Comparison of ENCODE assay signal across 24 mouse cellular contexts in the genomic region with DNA sequence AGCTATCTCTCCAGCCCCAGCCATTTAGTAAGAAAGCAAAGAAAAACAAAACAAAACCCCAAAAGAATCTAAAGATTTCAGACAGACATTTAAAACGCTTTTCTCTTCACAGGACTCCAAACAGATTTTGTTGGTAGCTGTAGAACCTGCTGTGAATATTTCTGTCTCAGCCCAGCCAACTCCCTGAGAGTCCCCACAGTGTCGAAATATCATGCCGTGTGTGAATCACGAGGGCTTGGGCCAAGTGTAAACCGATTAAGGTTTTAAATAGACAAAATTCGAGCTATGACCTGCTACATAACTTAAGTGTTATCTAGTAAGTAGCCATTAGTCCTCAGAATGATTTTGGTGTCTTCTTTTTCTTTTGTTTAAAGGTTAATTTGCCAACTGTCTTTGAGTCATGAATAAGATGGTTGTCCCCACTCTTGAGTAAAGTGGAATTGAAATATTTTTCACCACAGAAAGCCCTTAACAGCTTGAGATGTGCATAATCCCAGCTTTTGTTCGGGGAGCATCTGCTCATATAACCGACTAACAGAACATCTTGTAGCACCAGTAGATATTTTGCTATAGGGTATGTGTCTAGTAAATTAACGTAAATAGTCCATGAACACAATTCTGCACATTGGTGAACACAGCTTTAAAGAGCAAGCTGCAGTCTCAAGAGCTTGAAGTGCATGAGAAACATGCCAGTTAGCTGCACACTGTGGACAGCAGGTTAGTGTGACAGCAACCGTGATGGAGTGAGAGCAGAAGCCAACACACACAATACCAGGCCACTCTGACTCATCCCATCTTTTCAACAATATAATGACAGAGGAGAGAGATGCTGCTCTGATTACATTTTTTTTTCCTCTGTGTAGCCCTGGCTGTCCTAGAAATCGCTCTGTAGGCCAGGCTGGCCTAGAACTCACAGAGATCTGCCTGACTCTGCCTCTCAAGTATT. TPM values are rescaled to one million over a fixed set of nuclear protein-coding genes. Genes with fewer than 3 reads are reported as not detected.
DNase-seq lines count a peak whose midpoint lies in the region; ATAC-seq and TF ChIP-seq lines count a peak whose summit lies in the region.
"Had no signal": no experiment of that assay in that cellular context is flagged by ENCODE, and none has a peak within 500 bp of the region (broad histone marks: within the 10 kb centered on the region; RNA-seq: fewer than 3 reads in every experiment).

No protein-coding gene starts in this region.

- H3K36me3 ChIP-seq in hindbrain, postnatal 0 days (ENCODE audit: insufficient read depth, low read length): no peaks in the 10 kb centered on the region
- H3K36me3 ChIP-seq in hindbrain, embryonic 12.5 days: no peaks in the 10 kb centered on the region
- H3K36me3 ChIP-seq: embryonic facial prominence, embryonic 13.5 days; heart, embryonic 12.5 days; stomach, embryonic 15.5 days had no signal

- no peaks in the 10 kb centered on the region for H3K27me3 ChIP-seq in hindbrain, postnatal 0 days (ENCODE audit: insufficient read depth, low read length)
- no peaks in the 10 kb centered on the region for H3K27me3 ChIP-seq in hindbrain, embryonic 12.5 days
- H3K27me3 ChIP-seq: embryonic facial prominence, embryonic 13.5 days; heart, embryonic 12.5 days; megakaryocyte, embryonic 14.5 days; stomach, embryonic 15.5 days had no signal

- no peak overlapping the region for H3K9ac ChIP-seq in hindbrain, postnatal 0 days (replicated peaks; ENCODE audit: low read length)
- H3K9ac ChIP-seq in hindbrain, embryonic 12.5 days: no peak overlapping the region
- H3K9ac ChIP-seq: embryonic facial prominence, embryonic 13.5 days; heart, embryonic 12.5 days; liver, embryonic 14.5 days; lung, embryonic 14.5 days; stomach, embryonic 15.5 days had no signal

- no peaks in the 10 kb centered on the region for H3K9me3 ChIP-seq in hindbrain, postnatal 0 days (ENCODE audit: low read length)
- no peaks in the 10 kb centered on the region for H3K9me3 ChIP-seq in hindbrain, embryonic 12.5 days (replicated peaks)
- H3K9me3 ChIP-seq: embryonic facial prominence, embryonic 13.5 days; heart, embryonic 12.5 days; megakaryocyte, embryonic 14.5 days; stomach, embryonic 15.5 days had no signal

- DNase-seq in cerebellum, adult 11-12 months: peak; percentile 19
- no peak for DNase-seq in cerebellum, adult 11 months
- DNase-seq in hindbrain, postnatal 0 days (ENCODE audit: low spot score): peak; percentile 5
- DNase-seq in 3T3-L1 (ENCODE audit: low read depth, low spot score): peak; percentile 69
- peak; percentile 30 to 42 for DNase-seq in cerebellum, postnatal 10 days
- no peak for DNase-seq in kidney, adult 8-10 months
- DNase-seq in kidney, postnatal 14 days: no peak
- DNase-seq: adrenal gland, postnatal 25 days; gastrocnemius, postnatal 14 days; heart, postnatal 10 days; kidney, adult 11 months; lung, embryonic 14.5 days; midbrain, embryonic 14.5 days; thymus, adult 18-20 months; thymus, postnatal 4 days had no signal

- no peak for ATAC-seq in hindbrain, postnatal 0 days
- ATAC-seq in hindbrain, embryonic 12.5 days (ENCODE audit: low FRiP score): no peak
- ATAC-seq: forebrain, embryonic 14.5 days had no signal

- no peak overlapping the region; the same call in 1 of the 2 replicates for H3K27ac ChIP-seq in hindbrain, postnatal 0 days
- H3K27ac ChIP-seq in hindbrain, embryonic 12.5 days: no peak overlapping the region
- H3K27ac ChIP-seq: embryonic facial prominence, embryonic 13.5 days; left cerebral cortex, adult 2 months; liver, embryonic 14.5 days; stomach, embryonic 15.5 days had no signal

- 66% methylated on average over 11 of the region's 11 CpGs for WGBS in hindbrain, postnatal 0 days
- 78% methylated on average over 11 of the region's 11 CpGs for WGBS in hindbrain, embryonic 12.5 days

- no peak overlapping the region for H3K4me3 ChIP-seq in hindbrain, postnatal 0 days (ENCODE audit: low read length)
- no peak overlapping the region for H3K4me3 ChIP-seq in hindbrain, embryonic 12.5 days
- H3K4me3 ChIP-seq: embryonic facial prominence, embryonic 13.5 days; erythroblast, embryonic 14.5 days; heart, embryonic 12.5 days; left cerebral cortex, adult 2 months; megakaryocyte, embryonic 14.5 days; stomach, embryonic 15.5 days had no signal

- no peaks in the 10 kb centered on the region for H3K4me1 ChIP-seq in hindbrain, postnatal 0 days (ENCODE audit: insufficient read depth, low read length)
- H3K4me1 ChIP-seq in hindbrain, embryonic 12.5 days: no peaks in the 10 kb centered on the region
- H3K4me1 ChIP-seq: embryonic facial prominence, embryonic 13.5 days; heart, embryonic 12.5 days; stomach, embryonic 15.5 days had no signal

- TF ChIP-seq CTCF in hindbrain, postnatal 0 days (IDR thresholded peaks at IDR 0.05; ENCODE audit: low read depth): no peak

- no peak overlapping the region for H3K4me2 ChIP-seq in hindbrain, postnatal 0 days (ENCODE audit: low read depth, low read length)
- H3K4me2 ChIP-seq in hindbrain, embryonic 12.5 days (replicated peaks): no peak overlapping the region
- H3K4me2 ChIP-seq: embryonic facial prominence, embryonic 13.5 days; heart, embryonic 12.5 days; lung, embryonic 14.5 days; stomach, embryonic 15.5 days had no signal

RNA-seq across cellular contexts. Expression of a gene that starts 34.6 kb away (rescaled TPM):
- total RNA-seq in hindbrain, postnatal 0 days (2014; rRNA removed): 32.9 and 34.8 TPM in 2 replicates
- polyA plus RNA-seq in hindbrain, postnatal 0 days (2015; fragmentation: Nextera tagmentation; extraction: Ambion mirVana): 56.8 and 56.9 TPM in 2 replicates
- polyA plus RNA-seq in hindbrain, embryonic 12.5 days (2016; fragmentation: Nextera tagmentation; extraction: Ambion mirVana): 122 and 123 TPM in 2 replicates

Comparison
In these comparisons a context has a peak if more than half of its experiments do, and no peak if none do; other contexts are left out.
1. DNase-seq: peak in cerebellum, adult 11-12 months (single experiment), hindbrain, postnatal 0 days (single experiment), 3T3-L1 (single experiment) and cerebellum, postnatal 10 days (2 of 2); none in cerebellum, adult 11 months (single experiment), kidney, adult 8-10 months (0 of 2) and kidney, postnatal 14 days (single experiment).